Mouse (Mus musculus) liver, embryonic 16.5 days (tissue): ENCODE data around the gene Cfap126. TPM values are rescaled to one million over a fixed set of nuclear protein-coding genes. Genes with fewer than 3 reads are reported as not detected.
"Not testable (repeated sequence)": the region's sequence is repeated elsewhere in the genome, so short reads cannot be mapped to it uniquely, and the experiment has no call there.

ENCODE experiments used
- ATAC-seq: fragments of 200-750 bp; cut with Nextera tagmentation; 2 replicates; pipeline ENCODE4 v1.8.0; 2017; ENCODE audit warnings: low read depth, mild to moderate bottlenecking, moderate number of reproducible peaks, moderate library complexity
- H3K27ac ChIP-seq: fragments of 300-500 bp; sonication (generic); 2 replicates; pipeline ENCODE4 v1.5.1; 2014; ENCODE audit warnings: mild to moderate bottlenecking, low read length
- H3K27me3 ChIP-seq: fragments of 300-500 bp; sonication (generic); 2 replicates; pipeline ENCODE4 v1.6.1; 2014; ENCODE audit warnings: low read depth, low read length, mixed read lengths; ENCODE audit not compliant: control insufficient read depth, insufficient read depth
- H3K36me3 ChIP-seq: fragments of 300-500 bp; sonication (generic); 2 replicates; pipeline ENCODE4 v1.6.1; 2014; ENCODE audit warnings: mild to moderate bottlenecking; ENCODE audit not compliant: control insufficient read depth, insufficient read depth
- H3K4me1 ChIP-seq: fragments of 300-500 bp; sonication (generic); 2 replicates; pipeline ENCODE4 v1.6.1; 2014; ENCODE audit warnings: low read depth, low read length, mixed read lengths; ENCODE audit not compliant: control insufficient read depth
- H3K4me2 ChIP-seq: fragments of 300-500 bp; sonication (generic); 2 replicates; pipeline ENCODE4 v1.6.1; 2014; ENCODE audit warnings: low read depth, low read length, mixed read lengths
- H3K4me3 ChIP-seq: fragments of 300-500 bp; sonication (generic); 2 replicates; pipeline ENCODE4 v1.5.1; 2014; ENCODE audit warnings: low read depth, mild to moderate bottlenecking, low read length
- H3K9ac ChIP-seq: fragments of 300-500 bp; sonication (generic); 2 replicates; pipeline ENCODE4 v1.6.1; 2014; ENCODE audit warnings: low read depth, low read length
- H3K9me3 ChIP-seq: fragments of 300-500 bp; sonication (generic); replicated peaks from 2 replicates; pipeline ENCODE4 v1.6.1; 2016; ENCODE audit warnings: low read length; ENCODE audit not compliant: control insufficient read depth
- WGBS: fragments of 180-500 bp; shearing (Covaris S2); extraction: QIAGEN DNeasy Blood & Tissue Kit; methylation state at CpG from one replicate; pipeline ENCODE4 v1.1.7; 2014; ENCODE audit not compliant: insufficient replicate concordance; 5-methylcytosine and 5-hydroxymethylcytosine counted together
- polyA plus RNA-seq: library from polyadenylated mRNA; unstranded; fragments of >200 nt; fragmentation: Nextera tagmentation; extraction: Ambion mirVana; gene quantifications from 2 replicates; pipeline ENCODE4 v1.2.1, GENCODE M21; 2015

Gene Cfap126
- polyA plus RNA-seq, 1 experiment from 2014 or later: 2.1 TPM

- peaks cover 10% of the 10 kb centered on the region for H3K4me1 ChIP-seq
- H3K27ac ChIP-seq: no peak overlapping the region
- peaks cover 12% of the 10 kb centered on the region for H3K36me3 ChIP-seq
- 74% methylated on average over 7 of the region's 7 CpGs for WGBS
- H3K27me3 ChIP-seq: no peaks in the 10 kb centered on the region
- H3K9ac ChIP-seq: no peak overlapping the region
- no peak overlapping the region for H3K4me3 ChIP-seq
- no peak overlapping the region for H3K4me2 ChIP-seq
- no peaks in the 10 kb centered on the region for H3K9me3 ChIP-seq
- no peak for ATAC-seq
Measured at GRCm38 (mm10) chr1:171129251-171129650, 15.5 kb downstream of the Cfap126 start.

- Histone ChIP-seq H3K27ac (no peak overlapping the region), H3K4me2 (no peak overlapping the region), H3K4me1 (peaks cover 3% of the 10 kb centered on the region; the same call in 1 of the 2 replicates), H3K27me3 (no peaks in the 10 kb centered on the region), H3K4me3 (no peak overlapping the region), H3K36me3 (peaks cover 22% of the 10 kb centered on the region), H3K9me3 (no peaks in the 10 kb centered on the region), H3K9ac (no peak overlapping the region)
- no peak for ATAC-seq
- WGBS: 71% methylated on average over 1 of the region's 1 CpGs
Measured at GRCm38 (mm10) chr1:171130971-171131370, 17.3 kb downstream of the Cfap126 start.

GRCm38 (mm10) chr1:171135600-171135999, 21.9 kb downstream of the Cfap126 start:
- Histone ChIP-seq H3K4me1 (peaks cover 3% of the 10 kb centered on the region; the same call in 1 of the 2 replicates), H3K27me3 (no peaks in the 10 kb centered on the region), H3K4me3 (no peak overlapping the region), H3K4me2 (no peak overlapping the region), H3K9ac (no peak overlapping the region), H3K36me3 (peaks cover 20% of the 10 kb centered on the region), H3K27ac (no peak overlapping the region), H3K9me3 (no peaks in the 10 kb centered on the region)
- ATAC-seq: peak; percentile 56; the same call in 1 of the 2 replicates
- 85% methylated on average over 2 of the region's 2 CpGs for WGBS

- not testable (repeated sequence) for H3K4me2 ChIP-seq, H3K4me3 ChIP-seq, ATAC-seq, H3K27me3 ChIP-seq, H3K4me1 ChIP-seq, H3K27ac ChIP-seq, H3K9me3 ChIP-seq, H3K9ac ChIP-seq
- WGBS: 78% methylated on average over 8 of the region's 8 CpGs
- peaks cover 21% of the 10 kb centered on the region for H3K36me3 ChIP-seq
Measured at GRCm38 (mm10) chr1:171137486-171138155, 23.9 kb downstream of the Cfap126 start.

- H3K27me3 ChIP-seq, H3K4me3 ChIP-seq, H3K4me2 ChIP-seq, H3K4me1 ChIP-seq, H3K9me3 ChIP-seq, H3K9ac ChIP-seq, H3K27ac ChIP-seq, ATAC-seq: not testable (repeated sequence)
- WGBS: 85% methylated on average over 9 of the region's 11 CpGs
- H3K36me3 ChIP-seq: peaks cover 25% of the 10 kb centered on the region
Measured at GRCm38 (mm10) chr1:171142981-171143380, 29.3 kb downstream of the Cfap126 start.

- Histone ChIP-seq H3K27me3 (no peaks in the 10 kb centered on the region), H3K4me2 (peak within 1 kb of the TSS; percentile 91), H3K36me3 (peaks cover 3% of the 10 kb centered on the region; the same call in 1 of the 2 replicates), H3K4me3 (peak within 1 kb of the TSS; percentile 78), H3K27ac (peak within 1 kb of the TSS; percentile 81), H3K9ac (peak within 1 kb of the TSS; percentile 92), H3K9me3 (no peaks in the 10 kb centered on the region), H3K4me1 (peaks cover 23% of the 10 kb centered on the region)
- under 1% methylated on average over 34 of the region's 34 CpGs for WGBS
- ATAC-seq: peak; percentile 96
Measured at GRCm38 (mm10) chr1:171149974-171150760, 36.4 kb downstream of the Cfap126 start, which contains the start of the genes Sdhc and Mpz. Gene Sdhc (minus strand): TSS chr1:171150603. Gene Mpz (plus strand): TSS chr1:171150711.

GRCm38 (mm10) chr1:171150838-171151391, 37.2 kb downstream of the Cfap126 start:
- Histone ChIP-seq H3K9ac (peak overlapping the region; percentile 73), H3K4me2 (peak overlapping the region; percentile 85), H3K4me1 (peaks cover 23% of the 10 kb centered on the region), H3K27ac (peak overlapping the region; percentile 81), H3K4me3 (peak overlapping the region; percentile 78), H3K36me3 (peaks cover 2% of the 10 kb centered on the region; the same call in 1 of the 2 replicates), H3K27me3 (no peaks in the 10 kb centered on the region), H3K9me3 (no peaks in the 10 kb centered on the region)
- ATAC-seq: peak; percentile 27
- WGBS: 9% methylated on average over 18 of the region's 18 CpGs

GRCm38 (mm10) chr1:171151966-171152365, 38.2 kb downstream of the Cfap126 start:
- WGBS: 78% methylated on average over 4 of the region's 4 CpGs
- H3K4me2 ChIP-seq: no peak overlapping the region
- no peak for ATAC-seq
- no peaks in the 10 kb centered on the region for H3K36me3 ChIP-seq
- H3K9ac ChIP-seq: no peak overlapping the region
- no peaks in the 10 kb centered on the region for H3K27me3 ChIP-seq
- H3K4me1 ChIP-seq: peaks cover 23% of the 10 kb centered on the region
- H3K9me3 ChIP-seq: no peaks in the 10 kb centered on the region
- H3K4me3 ChIP-seq: no peak overlapping the region
- no peak overlapping the region for H3K27ac ChIP-seq
